Mouse (Mus musculus): ENCODE measurements around the gene Snai3. TPM values are rescaled to one million over a fixed set of nuclear protein-coding genes. Genes with fewer than 3 reads are reported as not detected.
A peak's percentile ranks its signal among the peaks of the same experiment; 100 is the strongest.

Gene Snai3
- polyA plus RNA-seq, 1 experiment from 2014 or later: not detected

GRCm38 (mm10) chr8:122463651-122464640 is 3.4 kb upstream of the Snai3 start:
- no peaks in the 10 kb centered on the region for H3K9me3 ChIP-seq (ENCODE audit: control insufficient read depth, low read length)
- no peak overlapping the region for H3K27ac ChIP-seq (ENCODE audit: low read depth, low read length)
- ATAC-seq (ENCODE audit: low FRiP score) (no peak), DNase-seq (ENCODE audit: low spot score, missing footprints) (no peak)
- WGBS: 72% methylated on average over 12 of the region's 12 CpGs
- H3K4me1 ChIP-seq (ENCODE audit: control insufficient read depth, insufficient read depth, low read length): peaks cover 12% of the 10 kb centered on the region
- peaks cover 28% of the 10 kb centered on the region for H3K27me3 ChIP-seq (ENCODE audit: control insufficient read depth, insufficient read depth, low read length)
- no peak overlapping the region for H3K9ac ChIP-seq (ENCODE audit: low read length)
- no peaks in the 10 kb centered on the region for H3K36me3 ChIP-seq (ENCODE audit: control insufficient read depth, insufficient read depth, low read length)
- H3K4me3 ChIP-seq (ENCODE audit: low read depth, low read length): no peak overlapping the region
- H3K4me2 ChIP-seq: no peak overlapping the region

- Histone ChIP-seq H3K27ac (ENCODE audit: low read depth, low read length) (no peak overlapping the region), H3K36me3 (ENCODE audit: control insufficient read depth, insufficient read depth, low read length) (no peaks in the 10 kb centered on the region), H3K9me3 (ENCODE audit: control insufficient read depth, low read length) (no peaks in the 10 kb centered on the region), H3K4me2 (no peak overlapping the region), H3K4me1 (ENCODE audit: control insufficient read depth, insufficient read depth, low read length) (peaks cover 12% of the 10 kb centered on the region), H3K9ac (ENCODE audit: low read length) (no peak overlapping the region), H3K27me3 (ENCODE audit: control insufficient read depth, insufficient read depth, low read length) (peaks cover 28% of the 10 kb centered on the region), H3K4me3 (ENCODE audit: low read depth, low read length) (no peak overlapping the region)
- DNase-seq (ENCODE audit: low spot score, missing footprints) (no peak), ATAC-seq (ENCODE audit: low FRiP score) (no peak)
- WGBS: 75% methylated on average over 8 of the region's 8 CpGs
Observed at GRCm38 (mm10) chr8:122462510-122462909, 2.0 kb upstream of the Snai3 start.

GRCm38 (mm10) chr8:122461473-122462148 is 1.1 kb upstream of the Snai3 start:
- Histone ChIP-seq H3K9ac (ENCODE audit: low read length) (no peak overlapping the region), H3K27me3 (ENCODE audit: control insufficient read depth, insufficient read depth, low read length) (peaks cover 28% of the 10 kb centered on the region), H3K4me1 (ENCODE audit: control insufficient read depth, insufficient read depth, low read length) (peaks cover 12% of the 10 kb centered on the region), H3K9me3 (ENCODE audit: control insufficient read depth, low read length) (no peaks in the 10 kb centered on the region), H3K36me3 (ENCODE audit: control insufficient read depth, insufficient read depth, low read length) (no peaks in the 10 kb centered on the region), H3K27ac (ENCODE audit: low read depth, low read length) (no peak overlapping the region), H3K4me2 (no peak overlapping the region), H3K4me3 (ENCODE audit: low read depth, low read length) (no peak overlapping the region)
- 64% methylated on average over 11 of the region's 11 CpGs for WGBS
- ATAC-seq (ENCODE audit: low FRiP score) (no peak), DNase-seq (ENCODE audit: low spot score, missing footprints) (no peak)

GRCm38 (mm10) chr8:122459990-122460389 is 543 bp downstream of the Snai3 start:
- H3K27me3 ChIP-seq (ENCODE audit: control insufficient read depth, insufficient read depth, low read length): peaks cover 28% of the 10 kb centered on the region
- 30% methylated on average over 7 of the region's 7 CpGs for WGBS
- DNase-seq (ENCODE audit: low spot score, missing footprints): no peak
- no peak overlapping the region for H3K27ac ChIP-seq (ENCODE audit: low read depth, low read length)
- no peak for ATAC-seq (ENCODE audit: low FRiP score)
- no peaks in the 10 kb centered on the region for H3K9me3 ChIP-seq (ENCODE audit: control insufficient read depth, low read length)
- H3K4me3 ChIP-seq (ENCODE audit: low read depth, low read length): peak overlapping the region; percentile 23; the same call in 1 of the 2 replicates
- peaks cover 12% of the 10 kb centered on the region for H3K4me1 ChIP-seq (ENCODE audit: control insufficient read depth, insufficient read depth, low read length)
- peak overlapping the region; percentile 57 for H3K4me2 ChIP-seq
- H3K36me3 ChIP-seq (ENCODE audit: control insufficient read depth, insufficient read depth, low read length): no peaks in the 10 kb centered on the region
- H3K9ac ChIP-seq (ENCODE audit: low read length): no peak overlapping the region

GRCm38 (mm10) chr8:122459218-122459900 is 1.2 kb downstream of the Snai3 start:
- ATAC-seq (ENCODE audit: low FRiP score): no peak
- Histone ChIP-seq H3K4me2 (no peak overlapping the region), H3K27me3 (ENCODE audit: control insufficient read depth, insufficient read depth, low read length) (peaks cover 28% of the 10 kb centered on the region), H3K4me3 (ENCODE audit: low read depth, low read length) (no peak overlapping the region), H3K27ac (ENCODE audit: low read depth, low read length) (no peak overlapping the region), H3K9ac (ENCODE audit: low read length) (no peak overlapping the region), H3K4me1 (ENCODE audit: control insufficient read depth, insufficient read depth, low read length) (peaks cover 12% of the 10 kb centered on the region), H3K9me3 (ENCODE audit: control insufficient read depth, low read length) (no peaks in the 10 kb centered on the region), H3K36me3 (ENCODE audit: control insufficient read depth, insufficient read depth, low read length) (no peaks in the 10 kb centered on the region)
- no peak for DNase-seq (ENCODE audit: low spot score, missing footprints)
- WGBS: 55% methylated on average over 6 of the region's 6 CpGs

- H3K4me3 ChIP-seq (ENCODE audit: low read depth, low read length): no peak overlapping the region
- WGBS: 79% methylated on average over 11 of the region's 11 CpGs
- H3K9ac ChIP-seq (ENCODE audit: low read length): no peak overlapping the region
- peaks cover 12% of the 10 kb centered on the region for H3K4me1 ChIP-seq (ENCODE audit: control insufficient read depth, insufficient read depth, low read length)
- no peak overlapping the region for H3K27ac ChIP-seq (ENCODE audit: low read depth, low read length)
- no peak for ATAC-seq (ENCODE audit: low FRiP score)
- DNase-seq (ENCODE audit: low spot score, missing footprints): no peak
- no peak overlapping the region for H3K4me2 ChIP-seq
- H3K9me3 ChIP-seq (ENCODE audit: control insufficient read depth, low read length): no peaks in the 10 kb centered on the region
- peaks cover 28% of the 10 kb centered on the region for H3K27me3 ChIP-seq (ENCODE audit: control insufficient read depth, insufficient read depth, low read length)
- no peaks in the 10 kb centered on the region for H3K36me3 ChIP-seq (ENCODE audit: control insufficient read depth, insufficient read depth, low read length)
Observed at GRCm38 (mm10) chr8:122457171-122457570, 3.4 kb downstream of the Snai3 start.

GRCm38 (mm10) chr8:122454409-122454808 is 6.1 kb downstream of the Snai3 start:
- no peaks in the 10 kb centered on the region for H3K36me3 ChIP-seq (ENCODE audit: control insufficient read depth, insufficient read depth, low read length)
- H3K27ac ChIP-seq (ENCODE audit: low read depth, low read length): no peak overlapping the region
- no peaks in the 10 kb centered on the region for H3K9me3 ChIP-seq (ENCODE audit: control insufficient read depth, low read length)
- 88% methylated on average over 6 of the region's 6 CpGs for WGBS
- no peak overlapping the region for H3K4me2 ChIP-seq
- H3K4me3 ChIP-seq (ENCODE audit: low read depth, low read length): no peak overlapping the region
- no peak overlapping the region for H3K9ac ChIP-seq (ENCODE audit: low read length)
- no peaks in the 10 kb centered on the region for H3K4me1 ChIP-seq (ENCODE audit: control insufficient read depth, insufficient read depth, low read length)
- peaks cover 2% of the 10 kb centered on the region; the same call in 1 of the 2 replicates for H3K27me3 ChIP-seq (ENCODE audit: control insufficient read depth, insufficient read depth, low read length)
- ATAC-seq (ENCODE audit: low FRiP score) (no peak), DNase-seq (ENCODE audit: low spot score, missing footprints) (no peak)

GRCm38 (mm10) chr8:122452154-122452553 is 8.4 kb downstream of the Snai3 start:
- H3K4me3 ChIP-seq (ENCODE audit: low read depth, low read length): no peak overlapping the region
- ATAC-seq (ENCODE audit: low FRiP score) (no peak), DNase-seq (ENCODE audit: low spot score, missing footprints) (no peak)
- H3K9me3 ChIP-seq (ENCODE audit: control insufficient read depth, low read length): no peaks in the 10 kb centered on the region
- H3K36me3 ChIP-seq (ENCODE audit: control insufficient read depth, insufficient read depth, low read length): no peaks in the 10 kb centered on the region
- no peak overlapping the region for H3K9ac ChIP-seq (ENCODE audit: low read length)
- H3K27me3 ChIP-seq (ENCODE audit: control insufficient read depth, insufficient read depth, low read length): no peaks in the 10 kb centered on the region
- WGBS: 91% methylated on average over 10 of the region's 10 CpGs
- H3K27ac ChIP-seq (ENCODE audit: low read depth, low read length): no peak overlapping the region
- no peak overlapping the region for H3K4me2 ChIP-seq
- H3K4me1 ChIP-seq (ENCODE audit: control insufficient read depth, insufficient read depth, low read length): no peaks in the 10 kb centered on the region

Measured in midbrain, embryonic 11.5 days (tissue).